Mouse (Mus musculus) spleen, adult 2 months (tissue): ENCODE measurements at regions not wholly inside any gene's neighbourhood (a gene's known extent, or its start where the extent isn't known, plus 50 kb on each side); places are given as distances from the start of the nearest gene placed in this dataset.

Experiments used
- CTCF ChIP-seq: fragments of 200-500 bp; IDR thresholded peaks from 2 replicates; pipeline ENCODE4 v1.5.1; 2011; ENCODE audit warnings: mild to moderate bottlenecking, inconsistent platforms; ENCODE audit not compliant: insufficient read depth, insufficient read length, insufficient replicate concordance; ENCODE audit errors: extremely low read depth
- POLR2A ChIP-seq: fragments of 200-500 bp; IDR thresholded peaks from 2 replicates; pipeline ENCODE4 v1.6.1; 2011; ENCODE audit warnings: low read depth, low read length, inconsistent platforms

GRCm38 (mm10) chr15:36901350-36901749 is 106.2 kb downstream of the Zfp706 start:
- TF ChIP-seq CTCF (no peak), POLR2A (no peak)
